Mouse (Mus musculus): ENCODE measurements around the gene Flrt1. TPM values are rescaled to one million over a fixed set of nuclear protein-coding genes. Genes with fewer than 3 reads are reported as not detected.
A peak's percentile ranks its signal among the peaks of the same experiment; 100 is the strongest.

The Flrt1 gene
- total and polyA plus RNA-seq, 3 experiments: not detected

GRCm38 (mm10) chr19:7117653-7118307 lies 12.3 kb upstream of the Flrt1 start:
- Histone ChIP-seq H3K27me3 (replicated peaks) (peaks cover 81% of the 10 kb centered on the region), H3K36me3 (replicated peaks in 1 of 2; ENCODE audit: control insufficient read depth in 1 of 2, insufficient read depth in 1 of 2, low read length in 1 of 2) (no peaks in the 10 kb centered on the region), H3K27ac (ENCODE audit: insufficient read depth, low read depth) (no peak overlapping the region), H3K9ac (ENCODE audit: insufficient read depth, low read depth) (no peak overlapping the region), H3K4me2 (ENCODE audit: insufficient read depth, low read depth, poor library complexity, severe bottlenecking) (no peak overlapping the region), H3K4me3 (replicated peaks in 1 of 3; ENCODE audit: low read depth in 2 of 3, low read length in 2 of 3, poor library complexity in 1 of 3) (no peak overlapping the region), H3K4me1 (ENCODE audit: control insufficient read depth in 1 of 2, insufficient read depth in 2 of 2) (peaks cover 5 to 24% of the 10 kb centered on the region in 2 experiments; a peak in 3 of 4 replicates), H3K9me3 (replicated peaks; ENCODE audit: low read length) (no peaks in the 10 kb centered on the region), H3K79me2 (replicated peaks; ENCODE audit: control insufficient read depth, extremely low read depth, insufficient read depth, poor library complexity, severe bottlenecking) (no peaks in the 10 kb centered on the region)
- dilution Hi-C loops (cut with MboI; ENCODE audit: extremely low pct_ligation_motif_present, extremely low pct_unique_long_range_greater_than_20kb, low sequenced_read_pairs) (no loop called here), in situ Hi-C loops (cut with MboI; ENCODE audit: low pct_ligation_motif_present, low pct_unique_long_range_greater_than_20kb, low sequenced_read_pairs) (no loop called here)
- TF ChIP-seq MEF2A (IDR thresholded peaks at IDR 0.05; ENCODE audit: borderline replicate concordance, low read depth, low read length) (peak; percentile 56; the same call in 1 of the 2 replicates), CHD1 (IDR thresholded peaks at IDR 0.05; ENCODE audit: low read depth, low read length) (no peak)
- peak; percentile 8 for DNase-seq (ENCODE audit: extremely low read depth)

- H3K9me3 ChIP-seq (replicated peaks; ENCODE audit: low read length): no peaks in the 10 kb centered on the region
- no peak overlapping the region for H3K9ac ChIP-seq (ENCODE audit: insufficient read depth, low read depth)
- peaks cover 5 to 24% of the 10 kb centered on the region in 2 experiments; a peak in 3 of 4 replicates for H3K4me1 ChIP-seq (ENCODE audit: control insufficient read depth in 1 of 2, insufficient read depth in 2 of 2)
- no peak for TF ChIP-seq ZNF384 (IDR thresholded peaks at IDR 0.05; ENCODE audit: low read depth, low read length)
- TF ChIP-seq CTCF (conservative IDR thresholded peaks at IDR 0.05 in 1 of 2, IDR thresholded peaks at IDR 0.05 in 1 of 2; ENCODE audit: low read depth in 2 of 2, low read length in 2 of 2): no peak
- peaks cover 81% of the 10 kb centered on the region for H3K27me3 ChIP-seq (replicated peaks)
- H3K79me2 ChIP-seq (replicated peaks; ENCODE audit: control insufficient read depth, extremely low read depth, insufficient read depth, poor library complexity, severe bottlenecking): no peaks in the 10 kb centered on the region
- no peaks in the 10 kb centered on the region for H3K36me3 ChIP-seq (replicated peaks in 1 of 2; ENCODE audit: control insufficient read depth in 1 of 2, insufficient read depth in 1 of 2, low read length in 1 of 2)
- dilution Hi-C loops (cut with MboI; ENCODE audit: extremely low pct_ligation_motif_present, extremely low pct_unique_long_range_greater_than_20kb, low sequenced_read_pairs): no loop called here
- in situ Hi-C loops (cut with MboI; ENCODE audit: low pct_ligation_motif_present, low pct_unique_long_range_greater_than_20kb, low sequenced_read_pairs): no loop called here
- H3K4me3 ChIP-seq (replicated peaks in 1 of 3; ENCODE audit: low read depth in 2 of 3, low read length in 2 of 3, poor library complexity in 1 of 3): no peak overlapping the region
- no peak for DNase-seq (ENCODE audit: extremely low read depth)
- no peak overlapping the region for H3K27ac ChIP-seq (ENCODE audit: insufficient read depth, low read depth)
- no peak overlapping the region for H3K4me2 ChIP-seq (ENCODE audit: insufficient read depth, low read depth, poor library complexity, severe bottlenecking)
Measured at GRCm38 (mm10) chr19:7117141-7117540, 11.6 kb upstream of the Flrt1 start.

GRCm38 (mm10) chr19:7116038-7116731 lies 10.7 kb upstream of the Flrt1 start:
- Histone ChIP-seq H3K4me1 (ENCODE audit: control insufficient read depth in 1 of 2, insufficient read depth in 2 of 2) (peaks cover 5 to 24% of the 10 kb centered on the region in 2 experiments; a peak in 3 of 4 replicates), H3K9ac (ENCODE audit: insufficient read depth, low read depth) (no peak overlapping the region), H3K9me3 (replicated peaks; ENCODE audit: low read length) (no peaks in the 10 kb centered on the region), H3K4me3 (replicated peaks in 1 of 3; ENCODE audit: low read depth in 2 of 3, low read length in 2 of 3, poor library complexity in 1 of 3) (no peak overlapping the region), H3K27ac (ENCODE audit: insufficient read depth, low read depth) (no peak overlapping the region), H3K4me2 (ENCODE audit: insufficient read depth, low read depth, poor library complexity, severe bottlenecking) (no peak overlapping the region), H3K27me3 (replicated peaks) (peaks cover 81% of the 10 kb centered on the region), H3K36me3 (replicated peaks in 1 of 2; ENCODE audit: control insufficient read depth in 1 of 2, insufficient read depth in 1 of 2, low read length in 1 of 2) (no peaks in the 10 kb centered on the region), H3K79me2 (replicated peaks; ENCODE audit: control insufficient read depth, extremely low read depth, insufficient read depth, poor library complexity, severe bottlenecking) (no peaks in the 10 kb centered on the region)
- TF ChIP-seq MAZ (IDR thresholded peaks at IDR 0.05; ENCODE audit: low read depth, low read length) (no peak), MEF2A (IDR thresholded peaks at IDR 0.05; ENCODE audit: borderline replicate concordance, low read depth, low read length) (no peak), NRF1 (IDR thresholded peaks at IDR 0.05; ENCODE audit: low read depth, low read length) (no peak), IRF4 (IDR thresholded peaks at IDR 0.05; ENCODE audit: low read depth, low read length) (no peak), NELFE (IDR thresholded peaks at IDR 0.05; ENCODE audit: low read depth, low read length) (no peak), JUND (conservative IDR thresholded peaks at IDR 0.05; ENCODE audit: low read depth, low read length) (no peak), PAX5 (IDR thresholded peaks at IDR 0.05; ENCODE audit: low read length) (no peak), CHD1 (IDR thresholded peaks at IDR 0.05; ENCODE audit: low read depth, low read length) (no peak), ETS1 (conservative IDR thresholded peaks at IDR 0.05; ENCODE audit: low read depth, low read length) (no peak)
- dilution Hi-C loops (cut with MboI; ENCODE audit: extremely low pct_ligation_motif_present, extremely low pct_unique_long_range_greater_than_20kb, low sequenced_read_pairs): no loop called here
- in situ Hi-C loops (cut with MboI; ENCODE audit: low pct_ligation_motif_present, low pct_unique_long_range_greater_than_20kb, low sequenced_read_pairs): no loop called here
- DNase-seq (ENCODE audit: extremely low read depth): no peak

Data from CH12.LX (cell line).